Comparison of ENCODE assay signal across 18 mouse cellular contexts in genomic region chr19:46547565-46547964, GRCm38 (mm10). TPM values are rescaled to one million over a fixed set of nuclear protein-coding genes. Genes with fewer than 3 reads are reported as not detected.
DNase-seq lines count a peak whose midpoint lies in the region; ATAC-seq and TF ChIP-seq lines count a peak whose summit lies in the region.
"Had no signal": no experiment of that assay in that cellular context is flagged by ENCODE, and none has a peak within 500 bp of the region (broad histone marks: within the 10 kb centered on the region; RNA-seq: fewer than 3 reads in every experiment).

No protein-coding gene starts in this region.

- DNase-seq in heart, postnatal 0 days (ENCODE audit: low spot score) = no peak
- DNase-seq in heart, adult 9 months (ENCODE audit: low spot score in 2 of 2) = no peak
- no peak for DNase-seq in neural tube, embryonic 10.5 days (ENCODE audit: extremely low spot score, low spot score)
- no peak for DNase-seq in stomach, postnatal 0 days (ENCODE audit: low spot score)
- no peak for DNase-seq in layer of hippocampus, postnatal 10 days (ENCODE audit: low spot score in 2 of 2)
- DNase-seq in cerebellum, adult 8-10 months = no peak
- DNase-seq: adrenal gland, postnatal 25 days; gastrocnemius, postnatal 25 days; kidney, postnatal 4 days; liver, postnatal 0 days; spleen, adult 18-20 months; thymus, postnatal 4 days had no signal

- no peaks in the 10 kb centered on the region for H3K9me3 ChIP-seq in heart, postnatal 0 days (replicated peaks; ENCODE audit: control insufficient read depth, low read length)
- H3K9me3 ChIP-seq in neural tube, embryonic 13.5 days = no peaks in the 10 kb centered on the region
- H3K9me3 ChIP-seq in hindbrain, embryonic 15.5 days = no peaks in the 10 kb centered on the region
- no peaks in the 10 kb centered on the region for H3K9me3 ChIP-seq in stomach, postnatal 0 days (ENCODE audit: control insufficient read depth, low read length)
- H3K9me3 ChIP-seq: embryonic facial prominence, embryonic 13.5 days; limb, embryonic 12.5 days; neural tube, embryonic 12.5 days had no signal

- TF ChIP-seq CTCF in heart, postnatal 0 days (IDR thresholded peaks at IDR 0.05; ENCODE audit: low read depth) = no peak
- no peak for TF ChIP-seq CTCF in stomach, postnatal 0 days (IDR thresholded peaks at IDR 0.05; ENCODE audit: low read depth)

- no peak overlapping the region for H3K4me3 ChIP-seq in heart, postnatal 0 days (ENCODE audit: low read depth, low read length)
- H3K4me3 ChIP-seq in neural tube, embryonic 13.5 days = no peak overlapping the region
- no peak overlapping the region for H3K4me3 ChIP-seq in hindbrain, embryonic 15.5 days
- no peak overlapping the region for H3K4me3 ChIP-seq in stomach, postnatal 0 days (ENCODE audit: low read depth, low read length)
- H3K4me3 ChIP-seq: embryonic facial prominence, embryonic 13.5 days; limb, embryonic 12.5 days; neural tube, embryonic 12.5 days had no signal

- H3K4me1 ChIP-seq in heart, postnatal 0 days (ENCODE audit: control insufficient read depth, insufficient read depth) = no peaks in the 10 kb centered on the region
- H3K4me1 ChIP-seq in neural tube, embryonic 13.5 days (replicated peaks) = peaks cover 15% of the 10 kb centered on the region
- peaks cover 12% of the 10 kb centered on the region for H3K4me1 ChIP-seq in hindbrain, embryonic 15.5 days (replicated peaks)
- no peaks in the 10 kb centered on the region for H3K4me1 ChIP-seq in stomach, postnatal 0 days (replicated peaks; ENCODE audit: control insufficient read depth, insufficient read depth)
- H3K4me1 ChIP-seq: embryonic facial prominence, embryonic 13.5 days; limb, embryonic 12.5 days had no signal

- no peaks in the 10 kb centered on the region for H3K27me3 ChIP-seq in heart, postnatal 0 days (ENCODE audit: control insufficient read depth, insufficient read depth, low read length)
- no peaks in the 10 kb centered on the region for H3K27me3 ChIP-seq in neural tube, embryonic 13.5 days
- no peaks in the 10 kb centered on the region for H3K27me3 ChIP-seq in hindbrain, embryonic 15.5 days
- H3K27me3 ChIP-seq in stomach, postnatal 0 days (ENCODE audit: control insufficient read depth, insufficient read depth, low read length) = no peaks in the 10 kb centered on the region
- H3K27me3 ChIP-seq: embryonic facial prominence, embryonic 13.5 days; limb, embryonic 12.5 days; neural tube, embryonic 12.5 days had no signal

- peak; percentile 44; the same call in 1 of the 2 replicates for ATAC-seq in heart, postnatal 0 days (ENCODE audit: insufficient read depth, low read depth)
- no peak for ATAC-seq in neural tube, embryonic 13.5 days (ENCODE audit: low read depth)
- ATAC-seq in hindbrain, embryonic 15.5 days (ENCODE audit: low FRiP score, low read depth) = no peak
- no peak for ATAC-seq in stomach, postnatal 0 days (ENCODE audit: low FRiP score, low TSS enrichment)
- ATAC-seq: inflammation-experienced regulatory T-cells, adult 6 months; liver, postnatal 0 days had no signal

- peaks cover 34% of the 10 kb centered on the region for H3K36me3 ChIP-seq in heart, postnatal 0 days (replicated peaks; ENCODE audit: control insufficient read depth, insufficient read depth, low read length)
- H3K36me3 ChIP-seq in neural tube, embryonic 13.5 days = peaks cover 65% of the 10 kb centered on the region
- peaks cover 27% of the 10 kb centered on the region for H3K36me3 ChIP-seq in hindbrain, embryonic 15.5 days
- H3K36me3 ChIP-seq in stomach, postnatal 0 days (ENCODE audit: control insufficient read depth, insufficient read depth, low read length) = peaks cover 4% of the 10 kb centered on the region

- H3K4me2 ChIP-seq in heart, postnatal 0 days (ENCODE audit: low read depth, low read length) = no peak overlapping the region
- no peak overlapping the region for H3K4me2 ChIP-seq in neural tube, embryonic 13.5 days
- no peak overlapping the region for H3K4me2 ChIP-seq in hindbrain, embryonic 15.5 days
- H3K4me2 ChIP-seq in stomach, postnatal 0 days (replicated peaks; ENCODE audit: low read depth) = no peak overlapping the region
- H3K4me2 ChIP-seq: embryonic facial prominence, embryonic 13.5 days; limb, embryonic 12.5 days; neural tube, embryonic 12.5 days had no signal

- 69% methylated on average over 6 of the region's 6 CpGs for WGBS in heart, postnatal 0 days
- WGBS in neural tube, embryonic 13.5 days = 66% methylated on average over 6 of the region's 6 CpGs
- WGBS in hindbrain, embryonic 15.5 days = 55% methylated on average over 6 of the region's 6 CpGs
- 77% methylated on average over 6 of the region's 6 CpGs for WGBS in stomach, postnatal 0 days

- no peak overlapping the region; the same call in 1 of the 2 replicates for H3K9ac ChIP-seq in heart, postnatal 0 days (replicated peaks; ENCODE audit: low read depth, low read length)
- no peak overlapping the region for H3K9ac ChIP-seq in neural tube, embryonic 13.5 days
- H3K9ac ChIP-seq in hindbrain, embryonic 15.5 days = no peak overlapping the region
- no peak overlapping the region for H3K9ac ChIP-seq in stomach, postnatal 0 days (ENCODE audit: low read length)
- H3K9ac ChIP-seq: embryonic facial prominence, embryonic 13.5 days; limb, embryonic 12.5 days; liver, postnatal 0 days; neural tube, embryonic 12.5 days had no signal

- TF ChIP-seq EP300 in heart, postnatal 0 days (IDR thresholded peaks at IDR 0.05; ENCODE audit: low read depth) = no peak
- no peak for TF ChIP-seq EP300 in stomach, postnatal 0 days (optimal IDR thresholded peaks at IDR 0.05)

- 0 out of 2 replicates have a peak overlapping the region, but pooled peaks have one; percentile 46 for H3K27ac ChIP-seq in heart, postnatal 0 days (ENCODE audit: low read depth)
- peak overlapping the region; percentile 69 for H3K27ac ChIP-seq in neural tube, embryonic 13.5 days (replicated peaks)
- peak overlapping the region; percentile 78; the same call in 1 of the 2 replicates for H3K27ac ChIP-seq in hindbrain, embryonic 15.5 days (replicated peaks)
- 0 out of 2 replicates have a peak overlapping the region, but pooled peaks have one; percentile 13 for H3K27ac ChIP-seq in stomach, postnatal 0 days (replicated peaks)
- H3K27ac ChIP-seq: embryonic facial prominence, embryonic 13.5 days had no signal

RNA-seq across cellular contexts. Expression of gene Arl3, which starts 25.4 kb away (rescaled TPM):
- 37.2 and 38.2 TPM in 2 replicates for total RNA-seq in heart, postnatal 0 days (2014; rRNA removed; ENCODE audit: low replicate concordance)
- polyA plus RNA-seq in heart, postnatal 0 days (2015; fragmentation: Nextera tagmentation; extraction: Ambion mirVana) = 79.5 and 80.6 TPM in 2 replicates
- 208 and 217 TPM in 2 replicates for polyA plus RNA-seq in neural tube, embryonic 13.5 days (2015; fragmentation: Nextera tagmentation; extraction: Ambion mirVana)
- polyA plus RNA-seq in hindbrain, embryonic 15.5 days (2015; fragmentation: Nextera tagmentation; extraction: Ambion mirVana) = 208 and 221 TPM in 2 replicates
- 39.6 and 41.6 TPM in 2 replicates for polyA plus RNA-seq in stomach, postnatal 0 days (2015; fragmentation: Nextera tagmentation; extraction: Ambion mirVana)
- total RNA-seq in layer of hippocampus, postnatal 10 days (2021) = 100 to 1,000 TPM; 133 to 138 TPM

RNA-seq across cellular contexts. Expression of gene Sfxn2, which starts 25.6 kb away (rescaled TPM):
- total RNA-seq in heart, postnatal 0 days (2014; rRNA removed; ENCODE audit: low replicate concordance) = 4.2 and 5.9 TPM in 2 replicates
- 4.6 and 5.1 TPM in 2 replicates for polyA plus RNA-seq in heart, postnatal 0 days (2015; fragmentation: Nextera tagmentation; extraction: Ambion mirVana)
- 10.6 and 12.9 TPM in 2 replicates for polyA plus RNA-seq in neural tube, embryonic 13.5 days (2015; fragmentation: Nextera tagmentation; extraction: Ambion mirVana)
- polyA plus RNA-seq in hindbrain, embryonic 15.5 days (2015; fragmentation: Nextera tagmentation; extraction: Ambion mirVana) = 10.2 and 11.3 TPM in 2 replicates
- 9.4 and 10.0 TPM in 2 replicates for polyA plus RNA-seq in stomach, postnatal 0 days (2015; fragmentation: Nextera tagmentation; extraction: Ambion mirVana)
- total RNA-seq in layer of hippocampus, postnatal 10 days (2021) = 1 to 10 TPM; 8.5 to 9.9 TPM

RNA-seq across cellular contexts. Expression of gene Trim8, which starts 46.1 kb away (rescaled TPM):
- total RNA-seq in heart, postnatal 0 days (2014; rRNA removed; ENCODE audit: low replicate concordance) = 35.9 and 48.3 TPM in 2 replicates
- 14.3 and 14.6 TPM in 2 replicates for polyA plus RNA-seq in heart, postnatal 0 days (2015; fragmentation: Nextera tagmentation; extraction: Ambion mirVana)
- polyA plus RNA-seq in neural tube, embryonic 13.5 days (2015; fragmentation: Nextera tagmentation; extraction: Ambion mirVana) = 26.5 and 30.4 TPM in 2 replicates
- polyA plus RNA-seq in hindbrain, embryonic 15.5 days (2015; fragmentation: Nextera tagmentation; extraction: Ambion mirVana) = 27.8 and 31.9 TPM in 2 replicates
- polyA plus RNA-seq in stomach, postnatal 0 days (2015; fragmentation: Nextera tagmentation; extraction: Ambion mirVana) = 15.1 and 16.4 TPM in 2 replicates
- 100 to 1,000 TPM; 108 to 111 TPM for total RNA-seq in layer of hippocampus, postnatal 10 days (2021)

RNA-seq across cellular contexts. Expression of gene Wbp1l, which starts 51.3 kb away (rescaled TPM):
- total RNA-seq in heart, postnatal 0 days (2014; rRNA removed; ENCODE audit: low replicate concordance) = 72.8 and 89.7 TPM in 2 replicates
- polyA plus RNA-seq in heart, postnatal 0 days (2015; fragmentation: Nextera tagmentation; extraction: Ambion mirVana) = 34.4 and 36.4 TPM in 2 replicates
- polyA plus RNA-seq in neural tube, embryonic 13.5 days (2015; fragmentation: Nextera tagmentation; extraction: Ambion mirVana) = 38.0 and 43.2 TPM in 2 replicates
- 37.4 and 41.1 TPM in 2 replicates for polyA plus RNA-seq in hindbrain, embryonic 15.5 days (2015; fragmentation: Nextera tagmentation; extraction: Ambion mirVana)
- polyA plus RNA-seq in stomach, postnatal 0 days (2015; fragmentation: Nextera tagmentation; extraction: Ambion mirVana) = 31.2 and 32.9 TPM in 2 replicates
- total RNA-seq in layer of hippocampus, postnatal 10 days (2021) = 10 to 100 TPM; 32.5 to 39.0 TPM

Comparison
In these comparisons a context has a peak if more than half of its experiments do, and no peak if none do; other contexts are left out.
1. H3K27ac ChIP-seq: peak in every context shown above with its lines; median percentile 78 in hindbrain, embryonic 15.5 days; 69 in neural tube, embryonic 13.5 days; 46 in heart, postnatal 0 days; 13 in stomach, postnatal 0 days.